Comparison of ENCODE assay signal across 9 mouse cellular contexts in the genomic region with DNA sequence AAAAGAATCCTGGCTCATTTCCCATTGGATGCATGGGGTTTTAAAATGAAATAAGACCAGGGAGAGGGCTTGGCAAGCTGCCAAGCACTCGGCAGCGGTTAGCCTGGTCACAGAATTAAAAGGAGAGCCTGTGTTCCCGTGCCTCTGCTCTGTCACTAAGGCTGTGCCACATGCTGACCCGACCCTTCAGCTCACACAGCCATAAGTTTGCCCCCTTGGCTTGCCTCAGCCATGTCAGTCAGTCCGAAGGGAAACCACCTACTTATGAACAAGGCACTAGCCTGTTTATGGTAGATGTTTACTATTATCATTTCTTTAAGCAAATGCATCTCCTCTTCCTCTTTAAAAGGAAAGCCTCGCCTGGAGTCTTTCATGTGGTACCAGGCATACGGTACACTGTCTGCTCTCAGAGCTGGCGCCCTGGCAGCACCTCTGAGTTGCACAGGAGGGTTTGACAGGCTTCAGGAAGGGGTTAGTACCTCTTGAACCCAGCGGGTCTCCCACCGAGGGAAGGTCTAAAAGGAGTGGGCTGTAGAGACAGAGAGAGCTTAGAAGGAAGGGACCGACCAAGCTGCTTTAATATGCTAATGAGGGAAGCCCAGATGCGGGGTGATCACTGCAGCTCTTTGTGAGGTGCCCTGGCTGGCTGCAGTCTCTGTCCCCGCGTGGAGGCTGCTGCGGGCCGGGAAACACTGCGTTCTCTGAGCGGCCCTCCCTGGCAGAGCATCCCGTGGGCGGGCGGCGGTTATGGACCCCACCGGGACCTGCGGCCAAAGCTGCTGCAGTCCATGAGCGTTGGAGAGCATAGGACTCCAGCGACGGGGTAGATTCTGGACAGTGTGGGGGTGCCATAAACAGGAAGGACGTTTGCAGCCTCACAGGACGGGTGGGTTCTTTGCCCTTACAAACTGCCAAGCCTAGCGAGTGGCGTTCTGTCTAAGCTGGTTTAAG. TPM values are rescaled to one million over a fixed set of nuclear protein-coding genes. Genes with fewer than 3 reads are reported as not detected.
DNase-seq lines count a peak whose midpoint lies in the region; ATAC-seq and TF ChIP-seq lines count a peak whose summit lies in the region.
"Had no signal": no experiment of that assay in that cellular context is flagged by ENCODE, and none has a peak within 500 bp of the region (broad histone marks: within the 10 kb centered on the region; RNA-seq: fewer than 3 reads in every experiment).

No protein-coding gene starts in this region.

- no peak for TF ChIP-seq CTCF in lung, postnatal 0 days (IDR thresholded peaks at IDR 0.05)
- no peak for TF ChIP-seq CTCF in small intestine, adult 2 months (IDR thresholded peaks at IDR 0.05; ENCODE audit: extremely low read depth, insufficient read length, insufficient replicate concordance, low read depth, low read length)

- no peak for TF ChIP-seq EP300 in lung, postnatal 0 days (IDR thresholded peaks at IDR 0.05)

- TF ChIP-seq POLR2A in small intestine, adult 2 months (IDR thresholded peaks at IDR 0.05; ENCODE audit: low read depth, low read length): no peak

- 4% methylated on average over 31 of the region's 31 CpGs for WGBS in heart, embryonic 15.5 days
- WGBS in lung, postnatal 0 days: 4% methylated on average over 31 of the region's 31 CpGs
- WGBS in small intestine, adult 2 months: 7% methylated on average over 31 of the region's 31 CpGs

- 0 out of 2 replicates have a peak overlapping the region, but pooled peaks have one; percentile 16 for H3K27ac ChIP-seq in heart, embryonic 15.5 days
- no peak overlapping the region for H3K27ac ChIP-seq in lung, postnatal 0 days (ENCODE audit: low read length)
- no peak overlapping the region for H3K27ac ChIP-seq in small intestine, adult 2 months (ENCODE audit: insufficient read depth, low read depth, low read length)

- H3K9me3 ChIP-seq in heart, embryonic 15.5 days (replicated peaks): no peaks in the 10 kb centered on the region
- H3K9me3 ChIP-seq in lung, postnatal 0 days (ENCODE audit: low read length): no peaks in the 10 kb centered on the region

- no peaks in the 10 kb centered on the region for H3K36me3 ChIP-seq in heart, embryonic 15.5 days
- H3K36me3 ChIP-seq in lung, postnatal 0 days (ENCODE audit: insufficient read depth, low read length): no peaks in the 10 kb centered on the region
- H3K36me3 ChIP-seq in small intestine, adult 2 months (ENCODE audit: control insufficient read depth, insufficient read depth, low read length): no peaks in the 10 kb centered on the region

- peak overlapping the region; percentile 89 for H3K4me2 ChIP-seq in heart, embryonic 15.5 days
- H3K4me2 ChIP-seq in lung, postnatal 0 days (replicated peaks; ENCODE audit: low read depth, low read length): peak overlapping the region; percentile 56

- H3K27me3 ChIP-seq in heart, embryonic 15.5 days: no peaks in the 10 kb centered on the region
- H3K27me3 ChIP-seq in lung, postnatal 0 days (replicated peaks; ENCODE audit: insufficient read depth, low read length): no peaks in the 10 kb centered on the region
- H3K27me3 ChIP-seq in small intestine, adult 2 months (ENCODE audit: control insufficient read depth, insufficient read depth, low read length): no peaks in the 10 kb centered on the region

- H3K4me1 ChIP-seq in heart, embryonic 15.5 days (replicated peaks): peaks cover 14% of the 10 kb centered on the region
- no peaks in the 10 kb centered on the region for H3K4me1 ChIP-seq in lung, postnatal 0 days (ENCODE audit: insufficient read depth, low read depth, low read length)
- H3K4me1 ChIP-seq in small intestine, adult 2 months (ENCODE audit: control insufficient read depth, insufficient read depth, insufficient read length, low read length): peaks cover 3% of the 10 kb centered on the region; the same call in 1 of the 2 replicates

- peak; percentile 3 for DNase-seq in urinary bladder, postnatal 14 days (ENCODE audit: low spot score)
- no peak for DNase-seq in urinary bladder, postnatal 25 days (ENCODE audit: low spot score)
- peak; percentile 73 for DNase-seq in embryo, embryonic 11 days
- peak; percentile 32 to 62 for DNase-seq in layer of hippocampus, adult 18-20 months (ENCODE audit: low spot score in 2 of 2)
- peak; percentile 18 for DNase-seq in lung, postnatal 0 days (ENCODE audit: low spot score)
- no peak for DNase-seq in c-Kit-positive CD71-positive TER-119-positive erythroid progenitor cells, embryonic 14.5 days (ENCODE audit: low spot score)

- ATAC-seq in heart, embryonic 15.5 days (replicated peaks; ENCODE audit: insufficient number of reproducible peaks, insufficient read depth, low FRiP score, low read depth): peak; percentile 75
- no peak; the same call in 1 of the 2 replicates for ATAC-seq in lung, postnatal 0 days

- H3K4me3 ChIP-seq in heart, embryonic 15.5 days: peak overlapping the region; percentile 47
- peak overlapping the region; percentile 14 for H3K4me3 ChIP-seq in lung, postnatal 0 days (ENCODE audit: low read depth, low read length)
- peak overlapping the region; percentile 19; the same call in 1 of the 2 replicates for H3K4me3 ChIP-seq in small intestine, adult 2 months (ENCODE audit: low read depth, low read length)
- H3K4me3 ChIP-seq: erythroblast, embryonic 14.5 days had no signal

- peak overlapping the region; percentile 50 for H3K9ac ChIP-seq in heart, embryonic 15.5 days
- no peak overlapping the region; the same call in 1 of the 2 replicates for H3K9ac ChIP-seq in lung, postnatal 0 days (replicated peaks; ENCODE audit: low read depth)

RNA-seq across cellular contexts. Expression of a gene that starts 14.0 kb away (rescaled TPM):
- polyA plus RNA-seq in heart, embryonic 15.5 days (2015; fragmentation: Nextera tagmentation; extraction: Ambion mirVana): 1.1 and 1.2 TPM in 2 replicates
- total RNA-seq in layer of hippocampus, adult 18-20 months (2021): 10 to 100 TPM; 30.1 to 35.4 TPM
- 0.05 and 0.13 TPM in 2 replicates for polyA plus RNA-seq in lung, postnatal 0 days (2015; fragmentation: Nextera tagmentation; extraction: Ambion mirVana)
- polyA plus RNA-seq in small intestine, adult 2 months (2012; rRNA removed): 0.41 and 0.42 TPM in 2 replicates
- polyA plus RNA-seq: erythroblast, embryonic 14.5 days had no signal

Comparison
In these comparisons a context has a peak if more than half of its experiments do, and no peak if none do; other contexts are left out.
1. DNase-seq: peak in urinary bladder, postnatal 14 days (single experiment), embryo, embryonic 11 days (single experiment), layer of hippocampus, adult 18-20 months (2 of 2) and lung, postnatal 0 days (single experiment); none in urinary bladder, postnatal 25 days (single experiment) and c-Kit-positive CD71-positive TER-119-positive erythroid progenitor cells, embryonic 14.5 days (single experiment).
2. Peak in every context shown above with its lines, with median percentiles within 50 percentile points of each other: H3K4me3 ChIP-seq.